Mouse (Mus musculus): ENCODE measurements around the gene Spsb4. TPM values are rescaled to one million over a fixed set of nuclear protein-coding genes. Genes with fewer than 3 reads are reported as not detected.

Gene Spsb4
- 19.9 and 26.6 TPM in 2 replicates for polyA plus RNA-seq (2012; rRNA removed)
- 28.4 and 29.2 TPM in 2 replicates for polyA plus RNA-seq (2014; fragmentation: Nextera tagmentation; extraction: Ambion mirVana)

- H3K27ac ChIP-seq (replicated peaks; ENCODE audit: low read depth, low read length), result peak within 1 kb of the TSS; percentile 88
- WGBS, result 0% methylated on average over 41 of the region's 47 CpGs
- H3K27me3 ChIP-seq (ENCODE audit: control insufficient read depth, insufficient read depth, low read length), result no peaks in the 10 kb centered on the region
- ATAC-seq (ENCODE audit: low FRiP score, low read depth), result peak; percentile 95
- peaks cover 2% of the 10 kb centered on the region; the same call in 1 of the 2 replicates for H3K36me3 ChIP-seq (ENCODE audit: control insufficient read depth, insufficient read depth, low read length)
- H3K9ac ChIP-seq (ENCODE audit: low read depth, low read length, severe bottlenecking), result peak within 1 kb of the TSS; percentile 83
- TF ChIP-seq POLR2A (IDR thresholded peaks at IDR 0.05; ENCODE audit: borderline replicate concordance, extremely low read depth, insufficient read depth, insufficient read length), result no peak
- H3K4me3 ChIP-seq (replicated peaks; ENCODE audit: low read length), result peak within 1 kb of the TSS; percentile 77
- no peaks in the 10 kb centered on the region for H3K9me3 ChIP-seq (ENCODE audit: control insufficient read depth, low read length)
- peak; percentile 92 for DNase-seq (ENCODE audit: low spot score)
- H3K4me1 ChIP-seq (ENCODE audit: control insufficient read depth, insufficient read depth, low read length), result peaks cover 33% of the 10 kb centered on the region
- H3K4me2 ChIP-seq (replicated peaks; ENCODE audit: low read depth, low read length, severe bottlenecking), result peak within 1 kb of the TSS; percentile 96
Measured at GRCm38 (mm10) chr9:97018677-97019147, at the start of gene Spsb4. Spsb4 (minus strand) TSS chr9:97018843.

- H3K9ac ChIP-seq (ENCODE audit: low read depth, low read length, severe bottlenecking), result no peak overlapping the region
- no peaks in the 10 kb centered on the region for H3K27me3 ChIP-seq (ENCODE audit: control insufficient read depth, insufficient read depth, low read length)
- H3K4me3 ChIP-seq (replicated peaks; ENCODE audit: low read length), result no peak overlapping the region
- H3K4me2 ChIP-seq (replicated peaks; ENCODE audit: low read depth, low read length, severe bottlenecking), result no peak overlapping the region
- DNase-seq (ENCODE audit: low spot score) (no peak), ATAC-seq (ENCODE audit: low FRiP score, low read depth) (no peak)
- H3K36me3 ChIP-seq (ENCODE audit: control insufficient read depth, insufficient read depth, low read length), result peaks cover 3% of the 10 kb centered on the region; the same call in 1 of the 2 replicates
- H3K27ac ChIP-seq (replicated peaks; ENCODE audit: low read depth, low read length), result no peak overlapping the region
- peaks cover 17% of the 10 kb centered on the region for H3K4me1 ChIP-seq (ENCODE audit: control insufficient read depth, insufficient read depth, low read length)
- WGBS, result 69% methylated on average over 6 of the region's 6 CpGs
- H3K9me3 ChIP-seq (ENCODE audit: control insufficient read depth, low read length), result no peaks in the 10 kb centered on the region
- TF ChIP-seq POLR2A (IDR thresholded peaks at IDR 0.05; ENCODE audit: borderline replicate concordance, extremely low read depth, insufficient read depth, insufficient read length), result no peak
Measured at GRCm38 (mm10) chr9:97067761-97068160, 49.1 kb upstream of the Spsb4 start.

- peaks cover 17% of the 10 kb centered on the region for H3K4me1 ChIP-seq (ENCODE audit: control insufficient read depth, insufficient read depth, low read length)
- no peak overlapping the region for H3K4me3 ChIP-seq (replicated peaks; ENCODE audit: low read length)
- DNase-seq (ENCODE audit: low spot score), result peak; percentile 84
- H3K9ac ChIP-seq (ENCODE audit: low read depth, low read length, severe bottlenecking), result no peak overlapping the region
- no peaks in the 10 kb centered on the region for H3K27me3 ChIP-seq (ENCODE audit: control insufficient read depth, insufficient read depth, low read length)
- no peak for TF ChIP-seq POLR2A (IDR thresholded peaks at IDR 0.05; ENCODE audit: borderline replicate concordance, extremely low read depth, insufficient read depth, insufficient read length)
- peak; percentile 82 for ATAC-seq (ENCODE audit: low FRiP score, low read depth)
- H3K4me2 ChIP-seq (replicated peaks; ENCODE audit: low read depth, low read length, severe bottlenecking), result no peak overlapping the region
- no peaks in the 10 kb centered on the region for H3K9me3 ChIP-seq (ENCODE audit: control insufficient read depth, low read length)
- 52% methylated on average over 4 of the region's 4 CpGs for WGBS
- no peaks in the 10 kb centered on the region for H3K36me3 ChIP-seq (ENCODE audit: control insufficient read depth, insufficient read depth, low read length)
- H3K27ac ChIP-seq (replicated peaks; ENCODE audit: low read depth, low read length), result no peak overlapping the region
Measured at GRCm38 (mm10) chr9:97065885-97066284, 47.2 kb upstream of the Spsb4 start.

GRCm38 (mm10) chr9:97065216-97065615 lies 46.6 kb upstream of the Spsb4 start:
- H3K4me3 ChIP-seq (replicated peaks; ENCODE audit: low read length), result no peak overlapping the region
- ATAC-seq (ENCODE audit: low FRiP score, low read depth) (no peak), DNase-seq (ENCODE audit: low spot score) (no peak)
- no peaks in the 10 kb centered on the region for H3K27me3 ChIP-seq (ENCODE audit: control insufficient read depth, insufficient read depth, low read length)
- no peaks in the 10 kb centered on the region for H3K36me3 ChIP-seq (ENCODE audit: control insufficient read depth, insufficient read depth, low read length)
- no peak overlapping the region for H3K9ac ChIP-seq (ENCODE audit: low read depth, low read length, severe bottlenecking)
- no peaks in the 10 kb centered on the region for H3K9me3 ChIP-seq (ENCODE audit: control insufficient read depth, low read length)
- 49% methylated on average over 5 of the region's 5 CpGs for WGBS
- H3K27ac ChIP-seq (replicated peaks; ENCODE audit: low read depth, low read length), result no peak overlapping the region
- no peak overlapping the region for H3K4me2 ChIP-seq (replicated peaks; ENCODE audit: low read depth, low read length, severe bottlenecking)
- TF ChIP-seq POLR2A (IDR thresholded peaks at IDR 0.05; ENCODE audit: borderline replicate concordance, extremely low read depth, insufficient read depth, insufficient read length), result no peak
- H3K4me1 ChIP-seq (ENCODE audit: control insufficient read depth, insufficient read depth, low read length), result peaks cover 17% of the 10 kb centered on the region

GRCm38 (mm10) chr9:97064161-97064560 lies 45.5 kb upstream of the Spsb4 start:
- Histone ChIP-seq H3K27me3 (ENCODE audit: control insufficient read depth, insufficient read depth, low read length) (no peaks in the 10 kb centered on the region), H3K27ac (replicated peaks; ENCODE audit: low read depth, low read length) (no peak overlapping the region), H3K4me2 (replicated peaks; ENCODE audit: low read depth, low read length, severe bottlenecking) (no peak overlapping the region), H3K4me3 (replicated peaks; ENCODE audit: low read length) (no peak overlapping the region), H3K9ac (ENCODE audit: low read depth, low read length, severe bottlenecking) (no peak overlapping the region), H3K4me1 (ENCODE audit: control insufficient read depth, insufficient read depth, low read length) (peaks cover 17% of the 10 kb centered on the region), H3K9me3 (ENCODE audit: control insufficient read depth, low read length) (no peaks in the 10 kb centered on the region), H3K36me3 (ENCODE audit: control insufficient read depth, insufficient read depth, low read length) (no peaks in the 10 kb centered on the region)
- 92% methylated on average over 1 of the region's 1 CpGs for WGBS
- DNase-seq (ENCODE audit: low spot score), result no peak
- no peak for TF ChIP-seq POLR2A (IDR thresholded peaks at IDR 0.05; ENCODE audit: borderline replicate concordance, extremely low read depth, insufficient read depth, insufficient read length)
- ATAC-seq (ENCODE audit: low FRiP score, low read depth), result no peak

All from limb, embryonic 14.5 days (tissue).